Mouse (Mus musculus): Measurements from ENCODE around the gene Med23.

Med23 gene

GRCm38 (mm10) chr10:24886008-24886407 is 16.2 kb downstream of the Med23 start:
- DNase-seq, result no peak

- DNase-seq, result no peak
Measured at GRCm38 (mm10) chr10:24888343-24888742, 18.6 kb downstream of the Med23 start.

- DNase-seq, result no peak
Measured at GRCm38 (mm10) chr10:24895927-24896326, 26.1 kb downstream of the Med23 start.

GRCm38 (mm10) chr10:24905627-24906026 is 35.8 kb downstream of the Med23 start:
- no peak for DNase-seq

- DNase-seq, result no peak
Measured at GRCm38 (mm10) chr10:24911199-24911598, 41.4 kb downstream of the Med23 start.

GRCm38 (mm10) chr10:24912576-24912975 is 42.8 kb downstream of the Med23 start:
- no peak for DNase-seq

GRCm38 (mm10) chr10:24915486-24915885 is 45.7 kb downstream of the Med23 start:
- DNase-seq, result no peak

- DNase-seq, result no peak
Measured at GRCm38 (mm10) chr10:24922977-24923376, 53.2 kb downstream of the Med23 start.

GRCm38 (mm10) chr10:24924296-24924695 is 54.5 kb downstream of the Med23 start:
- no peak for DNase-seq

GRCm38 (mm10) chr10:24926380-24926779 is 56.6 kb downstream of the Med23 start:
- DNase-seq, result no peak

- no peak for DNase-seq
Measured at GRCm38 (mm10) chr10:24926962-24927720, 57.4 kb downstream of the Med23 start, which contains the start of gene Arg1. Arg1 (minus strand) TSS chr10:24927484.

- DNase-seq, result no peak
Measured at GRCm38 (mm10) chr10:24928072-24928471, 58.3 kb downstream of the Med23 start.

- DNase-seq, result no peak
Measured at GRCm38 (mm10) chr10:24930143-24930542, 60.4 kb downstream of the Med23 start.

GRCm38 (mm10) chr10:24947871-24948270 is 78.1 kb downstream of the Med23 start:
- no peak for DNase-seq

- no peak for DNase-seq
Measured at GRCm38 (mm10) chr10:24948278-24948677, 78.5 kb downstream of the Med23 start.

GRCm38 (mm10) chr10:24950223-24950622 is 80.4 kb downstream of the Med23 start:
- no peak for DNase-seq

- DNase-seq, result no peak
Measured at GRCm38 (mm10) chr10:24951575-24951974, 81.8 kb downstream of the Med23 start.

GRCm38 (mm10) chr10:24952549-24952948 is 82.8 kb downstream of the Med23 start:
- no peak for DNase-seq

GRCm38 (mm10) chr10:24953876-24954275 is 84.1 kb downstream of the Med23 start:
- no peak for DNase-seq

- no peak for DNase-seq
Measured at GRCm38 (mm10) chr10:24958280-24959042, 88.7 kb downstream of the Med23 start.

- no peak for DNase-seq
Measured at GRCm38 (mm10) chr10:24959043-24959916, 89.5 kb downstream of the Med23 start.

GRCm38 (mm10) chr10:24961112-24961511 is 91.3 kb downstream of the Med23 start:
- DNase-seq, result no peak

- no peak for DNase-seq
Measured at GRCm38 (mm10) chr10:24961889-24962288, 92.1 kb downstream of the Med23 start.

Data from thymus, adult 18-20 months (tissue).